Mouse (Mus musculus) stomach, postnatal 0 days (tissue): Measurements from ENCODE around the gene Arhgef10l.

ENCODE experiments used
- CTCF ChIP-seq: IDR thresholded peaks from 2 replicates; pipeline ENCODE4 v1.5.1; 2016; ENCODE audit warnings: antibody characterized with exemption, low read depth, mild to moderate bottlenecking, moderate library complexity
- EP300 ChIP-seq: optimal IDR thresholded peaks from 2 replicates; pipeline ENCODE3; 2016; ENCODE audit warnings: antibody characterized with exemption

DNA sequence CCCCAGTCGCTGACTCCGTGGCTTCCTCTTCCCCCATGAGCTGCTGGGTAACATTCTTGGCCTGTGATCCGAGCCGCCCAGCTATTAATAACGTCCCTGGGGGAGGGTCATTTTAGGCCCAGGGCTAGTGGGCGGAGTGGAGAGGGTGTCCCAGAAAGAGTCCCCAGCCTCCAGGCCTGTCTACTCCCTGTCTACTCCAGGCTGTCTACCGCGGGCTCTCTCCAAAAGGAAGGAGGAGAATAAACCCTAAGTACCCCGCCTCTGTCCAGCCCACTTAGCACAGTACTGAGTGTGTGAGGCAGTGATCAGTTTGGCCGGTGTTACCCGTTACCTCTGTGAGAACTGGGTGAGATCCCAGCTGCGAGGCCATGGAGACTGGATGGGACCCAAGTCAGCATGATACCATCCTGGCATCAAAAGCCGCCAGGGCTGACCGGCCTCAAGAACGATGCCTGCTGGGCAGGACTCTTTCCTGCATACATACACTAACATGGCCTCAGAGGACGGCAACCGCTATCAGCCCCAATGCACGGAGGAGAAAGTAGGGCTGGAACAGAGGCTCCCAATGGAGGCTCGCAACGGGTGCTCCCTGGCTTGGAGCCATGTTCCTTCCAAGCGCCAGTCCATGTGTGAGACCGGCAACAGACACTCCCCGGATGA lies 84.0 kb downstream of the Arhgef10l start:
- TF ChIP-seq CTCF (no peak), EP300 (no peak)
